Mouse (Mus musculus) lung, embryonic 14.5 days (tissue): ENCODE measurements around the gene Cntn5. TPM values are rescaled to one million over a fixed set of nuclear protein-coding genes. Genes with fewer than 3 reads are reported as not detected.
A peak's percentile ranks its signal among the peaks of the same experiment; 100 is the strongest.

Source experiments
- ATAC-seq: fragments of 200-750 bp; cut with Nextera tagmentation; 2 replicates; pipeline ENCODE4 v1.8.0; 2017; ENCODE audit warnings: mild to moderate bottlenecking, moderate TSS enrichment, moderate library complexity; ENCODE audit not compliant: insufficient read depth
- DNase-seq: peaks from one replicate; pipeline ENCODE4 v3.0.0-alpha.2; 2015
- H3K27ac ChIP-seq: fragments of 300-500 bp; sonication (generic); 2 replicates; pipeline ENCODE4 v1.5.1; 2014; ENCODE audit warnings: low read depth, mild to moderate bottlenecking, moderate library complexity
- H3K27me3 ChIP-seq: fragments of 300-500 bp; sonication (generic); 2 replicates; pipeline ENCODE4 v1.6.1; 2014; ENCODE audit warnings: low read length, control low read depth; ENCODE audit not compliant: insufficient read depth
- H3K36me3 ChIP-seq: fragments of 300-500 bp; sonication (generic); 2 replicates; pipeline ENCODE4 v1.6.1; 2014; ENCODE audit warnings: control low read depth; ENCODE audit not compliant: insufficient read depth
- H3K4me1 ChIP-seq: fragments of 300-500 bp; sonication (generic); 2 replicates; pipeline ENCODE4 v1.6.1; 2014; ENCODE audit warnings: antibody characterized with exemption, control low read depth; ENCODE audit not compliant: insufficient read depth
- H3K4me2 ChIP-seq: fragments of 300-500 bp; sonication (generic); 2 replicates; pipeline ENCODE4 v1.6.1; 2014; ENCODE audit warnings: mild to moderate bottlenecking
- H3K4me3 ChIP-seq: fragments of 300-500 bp; sonication (generic); 2 replicates; pipeline ENCODE4 v1.5.1; 2014; ENCODE audit warnings: low read depth, low read length
- H3K9ac ChIP-seq: fragments of 300-500 bp; sonication (generic); 2 replicates; pipeline ENCODE4 v1.6.1; 2014
- H3K9me3 ChIP-seq: fragments of 300-500 bp; sonication (generic); 2 replicates; pipeline ENCODE4 v1.6.1; 2016; ENCODE audit warnings: low read depth, low read length, control low read depth
- CTCF ChIP-seq: IDR thresholded peaks from 2 replicates; pipeline ENCODE4 v1.5.1; 2016; ENCODE audit warnings: antibody characterized with exemption, low read depth
- WGBS: fragments of 180-500 bp; shearing (Covaris S2); extraction: QIAGEN DNeasy Blood & Tissue Kit; methylation state at CpG from one replicate; pipeline ENCODE4 v1.1.7; 2014; 5-methylcytosine and 5-hydroxymethylcytosine counted together
- polyA plus RNA-seq: library from polyadenylated mRNA; unstranded; fragments of >200 nt; fragmentation: Nextera tagmentation; extraction: Ambion mirVana; gene quantifications from 2 replicates; pipeline ENCODE4 v1.2.1, GENCODE M21; 2014

Gene Cntn5
- polyA plus RNA-seq: 0.42 TPM in 1 of 2 replicates, not detected in the other

- 0 out of 2 replicates have a peak within 1 kb of the TSS, but pooled peaks have one; percentile 3 for H3K4me3 ChIP-seq
- DNase-seq (peak; percentile 29), ATAC-seq (peak; percentile 35; the same call in 1 of the 2 replicates)
- peaks cover 8% of the 10 kb centered on the region for H3K27me3 ChIP-seq
- H3K9ac ChIP-seq: no peak within 1 kb of the TSS
- H3K9me3 ChIP-seq: no peaks in the 10 kb centered on the region
- no peak within 1 kb of the TSS for H3K27ac ChIP-seq
- H3K4me1 ChIP-seq: no peaks in the 10 kb centered on the region
- H3K4me2 ChIP-seq: peak within 1 kb of the TSS; percentile 47
- no peak for TF ChIP-seq CTCF
- 2% methylated on average over 28 of the region's 28 CpGs for WGBS
- H3K36me3 ChIP-seq: no peaks in the 10 kb centered on the region
Observed at GRCm38 (mm10) chr9:10904616-10905363, at the start of gene Cntn5. Cntn5 (minus strand) TSS chr9:10904775.

GRCm38 (mm10) chr9:10950470-10950869 lies 45.9 kb upstream of the Cntn5 start:
- Histone ChIP-seq H3K36me3 (no peaks in the 10 kb centered on the region), H3K9me3 (no peaks in the 10 kb centered on the region), H3K27me3 (no peaks in the 10 kb centered on the region), H3K27ac (no peak overlapping the region), H3K4me2 (no peak overlapping the region), H3K4me3 (no peak overlapping the region), H3K4me1 (no peaks in the 10 kb centered on the region), H3K9ac (no peak overlapping the region)
- no peak for TF ChIP-seq CTCF
- ATAC-seq (no peak), DNase-seq (no peak)

- WGBS: 24% methylated on average over 5 of the region's 5 CpGs
Observed at GRCm38 (mm10) chr9:10909573-10909972, 5.0 kb upstream of the Cntn5 start.

GRCm38 (mm10) chr9:10905696-10906095 lies 1.1 kb upstream of the Cntn5 start:
- ATAC-seq: no peak
- Histone ChIP-seq H3K27ac (no peak overlapping the region), H3K9ac (no peak overlapping the region), H3K36me3 (no peaks in the 10 kb centered on the region), H3K4me2 (no peak overlapping the region), H3K4me1 (no peaks in the 10 kb centered on the region), H3K27me3 (peaks cover 8% of the 10 kb centered on the region), H3K9me3 (no peaks in the 10 kb centered on the region), H3K4me3 (no peak overlapping the region)
- TF ChIP-seq CTCF: no peak
- DNase-seq: no peak
- WGBS: 71% methylated on average over 9 of the region's 9 CpGs

More at GRCm38 (mm10) chr9:10909573-10909972, 5.0 kb upstream of the Cntn5 start:
- Histone ChIP-seq H3K27me3 (peaks cover 6% of the 10 kb centered on the region), H3K4me3 (no peak overlapping the region), H3K9ac (no peak overlapping the region), H3K4me1 (no peaks in the 10 kb centered on the region), H3K4me2 (no peak overlapping the region), H3K9me3 (no peaks in the 10 kb centered on the region), H3K27ac (no peak overlapping the region), H3K36me3 (no peaks in the 10 kb centered on the region)
- peak; percentile 66 for TF ChIP-seq CTCF
- peak; percentile 49; the same call in 1 of the 2 replicates for ATAC-seq
- DNase-seq: peak; percentile 92

GRCm38 (mm10) chr9:10879758-10880157 lies 24.8 kb downstream of the Cntn5 start:
- Histone ChIP-seq H3K36me3 (no peaks in the 10 kb centered on the region), H3K4me3 (no peak overlapping the region), H3K27me3 (no peaks in the 10 kb centered on the region), H3K9me3 (no peaks in the 10 kb centered on the region), H3K4me1 (no peaks in the 10 kb centered on the region), H3K27ac (no peak overlapping the region), H3K4me2 (no peak overlapping the region), H3K9ac (no peak overlapping the region)
- 60% methylated on average over 1 of the region's 1 CpGs for WGBS
- no peak for TF ChIP-seq CTCF
- DNase-seq (no peak), ATAC-seq (no peak)

GRCm38 (mm10) chr9:10873881-10874280 lies 30.7 kb downstream of the Cntn5 start:
- TF ChIP-seq CTCF: no peak
- WGBS: 63% methylated on average over 3 of the region's 3 CpGs

GRCm38 (mm10) chr9:10856204-10856892 lies 48.2 kb downstream of the Cntn5 start:
- DNase-seq (no peak), ATAC-seq (no peak)
- TF ChIP-seq CTCF: no peak
- Histone ChIP-seq H3K4me1 (no peaks in the 10 kb centered on the region), H3K27ac (no peak overlapping the region), H3K36me3 (no peaks in the 10 kb centered on the region), H3K9me3 (no peaks in the 10 kb centered on the region), H3K4me2 (no peak overlapping the region), H3K9ac (no peak overlapping the region), H3K27me3 (no peaks in the 10 kb centered on the region), H3K4me3 (no peak overlapping the region)
- WGBS: 92% methylated on average over 3 of the region's 3 CpGs

More at GRCm38 (mm10) chr9:10873881-10874280, 30.7 kb downstream of the Cntn5 start:
- no peak for ATAC-seq
- Histone ChIP-seq H3K4me2 (no peak overlapping the region), H3K9me3 (no peaks in the 10 kb centered on the region), H3K4me3 (no peak overlapping the region), H3K9ac (no peak overlapping the region), H3K27me3 (no peaks in the 10 kb centered on the region), H3K36me3 (no peaks in the 10 kb centered on the region), H3K27ac (no peak overlapping the region), H3K4me1 (no peaks in the 10 kb centered on the region)
- DNase-seq: no peak
